Mouse (Mus musculus): Measurements from ENCODE around the gene Scarf1. TPM values are rescaled to one million over a fixed set of nuclear protein-coding genes. Genes with fewer than 3 reads are reported as not detected.
A peak's percentile ranks its signal among the peaks of the same experiment; 100 is the strongest.

The Scarf1 gene
- polyA plus RNA-seq, 1 experiment, result 12.3 TPM

GRCm38 (mm10) chr11:75572301-75572791 is 59.0 kb downstream of the Scarf1 start:
- 44% methylated on average over 10 of the region's 10 CpGs for WGBS
- TF ChIP-seq CTCF (IDR thresholded peaks at IDR 0.05; ENCODE audit: extremely low read depth, insufficient read length, insufficient replicate concordance, low read depth, low read length) (no peak), POLR2A (IDR thresholded peaks at IDR 0.05; ENCODE audit: low read depth, low read length) (no peak)
- Histone ChIP-seq H3K4me3 (ENCODE audit: low read depth, low read length) (no peak overlapping the region), H3K27ac (ENCODE audit: insufficient read depth, low read depth, low read length) (peak overlapping the region; percentile 10; the same call in 1 of the 2 replicates), H3K4me1 (ENCODE audit: control insufficient read depth, insufficient read depth, insufficient read length, low read length) (peaks cover 46% of the 10 kb centered on the region), H3K36me3 (ENCODE audit: control insufficient read depth, insufficient read depth, low read length) (peaks cover 51% of the 10 kb centered on the region), H3K27me3 (ENCODE audit: control insufficient read depth, insufficient read depth, low read length) (no peaks in the 10 kb centered on the region)

- H3K27ac ChIP-seq (ENCODE audit: insufficient read depth, low read depth, low read length), result peak overlapping the region; percentile 23
- peak; percentile 92; the same call in 1 of the 2 replicates for TF ChIP-seq CTCF (IDR thresholded peaks at IDR 0.05; ENCODE audit: extremely low read depth, insufficient read length, insufficient replicate concordance, low read depth, low read length)
- TF ChIP-seq POLR2A (IDR thresholded peaks at IDR 0.05; ENCODE audit: low read depth, low read length), result no peak
- H3K36me3 ChIP-seq (ENCODE audit: control insufficient read depth, insufficient read depth, low read length), result peaks cover 48% of the 10 kb centered on the region
- WGBS, result 17% methylated on average over 12 of the region's 12 CpGs
- H3K4me3 ChIP-seq (ENCODE audit: low read depth, low read length), result no peak overlapping the region
- no peaks in the 10 kb centered on the region for H3K27me3 ChIP-seq (ENCODE audit: control insufficient read depth, insufficient read depth, low read length)
- H3K4me1 ChIP-seq (ENCODE audit: control insufficient read depth, insufficient read depth, insufficient read length, low read length), result peaks cover 42% of the 10 kb centered on the region
Measured at GRCm38 (mm10) chr11:75572854-75573650, 59.7 kb downstream of the Scarf1 start.

GRCm38 (mm10) chr11:75574378-75575123 is 61.2 kb downstream of the Scarf1 start:
- TF ChIP-seq CTCF (IDR thresholded peaks at IDR 0.05; ENCODE audit: extremely low read depth, insufficient read length, insufficient replicate concordance, low read depth, low read length) (no peak), POLR2A (IDR thresholded peaks at IDR 0.05; ENCODE audit: low read depth, low read length) (no peak)
- Histone ChIP-seq H3K27ac (ENCODE audit: insufficient read depth, low read depth, low read length) (no peak overlapping the region), H3K4me3 (ENCODE audit: low read depth, low read length) (no peak overlapping the region), H3K27me3 (ENCODE audit: control insufficient read depth, insufficient read depth, low read length) (no peaks in the 10 kb centered on the region), H3K36me3 (ENCODE audit: control insufficient read depth, insufficient read depth, low read length) (peaks cover 35% of the 10 kb centered on the region), H3K4me1 (ENCODE audit: control insufficient read depth, insufficient read depth, insufficient read length, low read length) (peaks cover 31% of the 10 kb centered on the region)
- WGBS, result 92% methylated on average over 5 of the region's 5 CpGs

- TF ChIP-seq CTCF (IDR thresholded peaks at IDR 0.05; ENCODE audit: extremely low read depth, insufficient read length, insufficient replicate concordance, low read depth, low read length) (no peak), POLR2A (IDR thresholded peaks at IDR 0.05; ENCODE audit: low read depth, low read length) (no peak)
- no peak overlapping the region for H3K27ac ChIP-seq (ENCODE audit: insufficient read depth, low read depth, low read length)
- 77% methylated on average over 9 of the region's 9 CpGs for WGBS
Measured at GRCm38 (mm10) chr11:75575560-75576123, 62.3 kb downstream of the Scarf1 start.

More at GRCm38 (mm10) chr11:75575560-75576123, 62.3 kb downstream of the Scarf1 start:
- Histone ChIP-seq H3K36me3 (ENCODE audit: control insufficient read depth, insufficient read depth, low read length) (peaks cover 26% of the 10 kb centered on the region), H3K4me3 (ENCODE audit: low read depth, low read length) (no peak overlapping the region), H3K27me3 (ENCODE audit: control insufficient read depth, insufficient read depth, low read length) (no peaks in the 10 kb centered on the region), H3K4me1 (ENCODE audit: control insufficient read depth, insufficient read depth, insufficient read length, low read length) (peaks cover 27% of the 10 kb centered on the region)

Other genes with a start within 250 kb of the Scarf1 start
- gene Rpa1, start 165.2 kb upstream of the Scarf1 start, polyA plus RNA-seq (2012; rRNA removed), result 5.6 and 8.7 TPM in 2 replicates
- gene Smyd4, start 165.1 kb upstream of the Scarf1 start, polyA plus RNA-seq (2012; rRNA removed), result 1.2 and 1.4 TPM in 2 replicates
- 5.8 and 13.7 TPM in 2 replicates for gene Serpinf1, start 90.8 kb upstream of the Scarf1 start, polyA plus RNA-seq (2012; rRNA removed)
- gene Serpinf2, start 73.9 kb upstream of the Scarf1 start, polyA plus RNA-seq (2012; rRNA removed), result 2.0 and 4.3 TPM in 2 replicates
- gene Wdr81, start 58.8 kb upstream of the Scarf1 start, polyA plus RNA-seq (2012; rRNA removed), result 8.3 and 18.3 TPM in 2 replicates
- gene Tlcd2, start 51.8 kb upstream of the Scarf1 start, polyA plus RNA-seq (2012; rRNA removed), result 27.9 and 78.8 TPM in 2 replicates
- gene Prpf8, start 26.7 kb upstream of the Scarf1 start, polyA plus RNA-seq (2012; rRNA removed), result 23.4 and 44.2 TPM in 2 replicates
- gene Rilp, start 3.4 kb upstream of the Scarf1 start, polyA plus RNA-seq (2012; rRNA removed), result 8.0 and 15.0 TPM in 2 replicates
- 165 and 508 TPM in 2 replicates for gene Slc43a2, start 18.2 kb downstream of the Scarf1 start, polyA plus RNA-seq (2012; rRNA removed)
- gene Pitpna, start 74.6 kb downstream of the Scarf1 start, polyA plus RNA-seq (2012; rRNA removed), result 88.0 and 185 TPM in 2 replicates
- gene Inpp5k, start 117.4 kb downstream of the Scarf1 start, polyA plus RNA-seq (2012; rRNA removed), result 14.3 and 35.3 TPM in 2 replicates
- gene Myo1c, start 137.0 kb downstream of the Scarf1 start, polyA plus RNA-seq (2012; rRNA removed), result 23.2 and 28.7 TPM in 2 replicates
- gene Crk, start 165.7 kb downstream of the Scarf1 start, polyA plus RNA-seq (2012; rRNA removed), result 71.4 and 111 TPM in 2 replicates
- gene Ywhae, start 219.3 kb downstream of the Scarf1 start, polyA plus RNA-seq (2012; rRNA removed), result 18.8 and 46.8 TPM in 2 replicates